Mouse (Mus musculus): Measurements from ENCODE around the gene Hoxc13.

DNA sequence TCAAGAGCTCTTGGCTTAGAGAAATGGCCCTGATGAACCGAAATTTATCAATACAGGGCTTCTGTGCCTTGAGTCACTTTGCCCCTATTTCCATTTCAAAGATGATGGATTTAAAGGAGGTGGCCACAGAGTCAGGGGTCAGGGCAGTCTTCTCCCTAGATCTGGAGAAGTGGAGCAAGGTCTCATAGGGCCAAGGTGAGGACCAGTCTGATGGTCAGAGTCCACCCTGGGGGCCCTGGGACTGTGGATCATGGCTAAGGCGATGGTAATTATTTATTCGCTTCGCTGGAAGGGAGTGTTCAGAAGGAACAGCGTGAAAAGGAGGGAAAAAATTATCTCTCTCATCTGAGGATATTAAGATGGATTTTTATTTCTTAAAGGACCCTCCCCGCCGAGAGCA lies 54.1 kb downstream of the Hoxc13 start:
- TF ChIP-seq CTCF (IDR thresholded peaks at IDR 0.05; ENCODE audit: low read depth, low read length) (no peak), TAL1 (conservative IDR thresholded peaks at IDR 0.05; ENCODE audit: low read depth, low read length) (no peak), GATA1 (IDR thresholded peaks at IDR 0.05; ENCODE audit: borderline replicate concordance, low read length) (no peak), GATA2 (IDR thresholded peaks at IDR 0.05; ENCODE audit: borderline replicate concordance, low read depth, low read length) (no peak), POLR2AphosphoS5 (IDR thresholded peaks at IDR 0.05; ENCODE audit: insufficient replicate concordance, low read depth, low read length) (no peak)
